Mouse (Mus musculus) kidney, embryonic 14.5 days (tissue): ENCODE measurements around the gene Mtif2. TPM values are rescaled to one million over a fixed set of nuclear protein-coding genes. Genes with fewer than 3 reads are reported as not detected.

Source experiments
- ATAC-seq: fragments of 200-750 bp; cut with Nextera tagmentation; 2 replicates; pipeline ENCODE4 v1.8.0; 2017; ENCODE audit warnings: moderate number of reproducible peaks, mild to moderate bottlenecking, moderate TSS enrichment, moderate library complexity; ENCODE audit not compliant: low FRiP score, low TSS enrichment
- H3K27ac ChIP-seq: fragments of 300-500 bp; sonication (generic); 2 replicates; pipeline ENCODE4 v1.5.1; 2014; ENCODE audit warnings: low read depth, mild to moderate bottlenecking, low read length, moderate library complexity, mixed read lengths
- H3K27me3 ChIP-seq: fragments of 300-500 bp; sonication (generic); 2 replicates; pipeline ENCODE4 v1.6.1; 2014; ENCODE audit warnings: mild to moderate bottlenecking, low read length; ENCODE audit not compliant: control insufficient read depth, insufficient read depth
- H3K36me3 ChIP-seq: fragments of 300-500 bp; sonication (generic); 2 replicates; pipeline ENCODE4 v1.6.1; 2014; ENCODE audit warnings: low read length, mixed read lengths; ENCODE audit not compliant: control insufficient read depth, insufficient read depth
- H3K4me1 ChIP-seq: fragments of 300-500 bp; sonication (generic); 2 replicates; pipeline ENCODE4 v1.6.1; 2014; ENCODE audit warnings: low read length, mixed read lengths; ENCODE audit not compliant: control insufficient read depth, insufficient read depth
- H3K4me2 ChIP-seq: fragments of 300-500 bp; sonication (generic); replicated peaks from 2 replicates; pipeline ENCODE4 v1.6.1; 2014; ENCODE audit warnings: low read depth, mild to moderate bottlenecking, low read length
- H3K4me3 ChIP-seq: fragments of 300-500 bp; sonication (generic); 2 replicates; pipeline ENCODE4 v1.5.1; 2014; ENCODE audit warnings: mild to moderate bottlenecking, low read length
- H3K9ac ChIP-seq: fragments of 300-500 bp; sonication (generic); 2 replicates; pipeline ENCODE4 v1.6.1; 2014; ENCODE audit warnings: low read depth, mild to moderate bottlenecking, low read length, moderate library complexity
- H3K9me3 ChIP-seq: fragments of 300-500 bp; sonication (generic); 2 replicates; pipeline ENCODE4 v1.6.1; 2016; ENCODE audit warnings: low read length; ENCODE audit not compliant: control insufficient read depth
- WGBS: fragments of 180-500 bp; shearing (Covaris S2); extraction: QIAGEN DNeasy Blood & Tissue Kit; methylation state at CpG from one replicate; pipeline ENCODE4 v1.1.7; 2014; 5-methylcytosine and 5-hydroxymethylcytosine counted together
- polyA plus RNA-seq: library from polyadenylated mRNA; unstranded; fragments of >200 nt; fragmentation: Nextera tagmentation; extraction: Ambion mirVana; gene quantifications from 2 replicates; pipeline ENCODE4 v1.2.1, GENCODE M21; 2014

Mtif2 gene
- polyA plus RNA-seq: 45.5 and 48.7 TPM in 2 replicates

DNA sequence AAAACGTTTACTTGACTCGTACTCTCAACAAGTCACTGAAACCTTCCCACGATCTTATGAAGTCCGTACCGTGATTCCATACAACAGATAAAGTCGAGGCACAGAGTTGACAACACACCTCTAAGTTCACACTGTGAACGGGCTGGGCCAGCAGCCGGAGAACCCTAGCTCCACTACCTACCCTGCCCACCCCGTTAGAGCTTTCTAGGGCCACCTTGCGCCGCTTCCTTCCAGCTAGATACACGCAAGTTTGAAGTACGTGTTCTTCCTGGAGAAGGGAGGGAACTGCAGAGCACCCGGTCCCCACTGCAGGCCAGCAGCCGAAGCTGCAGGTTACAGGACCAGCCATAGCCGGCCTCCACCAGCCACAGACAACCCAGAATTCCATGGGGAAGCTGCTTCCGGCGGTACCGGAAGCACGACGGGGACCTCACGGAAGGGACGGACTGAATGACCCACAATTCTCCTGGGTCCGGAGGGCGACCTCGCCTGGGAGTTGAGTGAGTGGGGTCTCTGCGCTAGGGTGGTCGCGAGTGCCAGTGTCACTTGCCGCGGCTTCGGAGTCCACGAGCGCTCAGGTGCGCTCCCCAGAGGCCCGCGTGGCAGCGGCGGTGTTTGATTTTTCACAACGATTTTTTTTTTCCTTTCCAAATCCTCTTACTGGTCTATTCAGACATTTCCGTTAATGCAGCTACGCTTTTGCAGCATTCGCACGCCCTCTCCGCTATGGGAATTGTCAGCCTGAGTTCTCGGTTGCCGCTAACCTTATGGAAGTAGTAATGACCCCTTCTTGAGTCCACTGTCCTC is at the start of gene Mtif2:
Mtif2 (plus strand) TSS at position 421 of the 807 bp plus-strand sequence.
- Histone ChIP-seq H3K9ac (peak within 1 kb of the TSS; percentile 81), H3K36me3 (peaks cover 8% of the 10 kb centered on the region; the same call in 1 of the 2 replicates), H3K27me3 (no peaks in the 10 kb centered on the region; the same call in 1 of the 2 replicates), H3K4me3 (peak within 1 kb of the TSS; percentile 77), H3K4me1 (no peaks in the 10 kb centered on the region; the same call in 1 of the 2 replicates), H3K9me3 (no peaks in the 10 kb centered on the region), H3K4me2 (peak within 1 kb of the TSS; percentile 82), H3K27ac (peak within 1 kb of the TSS; percentile 81)
- ATAC-seq: peak; percentile 99
- WGBS: 3% methylated on average over 47 of the region's 47 CpGs

DNA sequence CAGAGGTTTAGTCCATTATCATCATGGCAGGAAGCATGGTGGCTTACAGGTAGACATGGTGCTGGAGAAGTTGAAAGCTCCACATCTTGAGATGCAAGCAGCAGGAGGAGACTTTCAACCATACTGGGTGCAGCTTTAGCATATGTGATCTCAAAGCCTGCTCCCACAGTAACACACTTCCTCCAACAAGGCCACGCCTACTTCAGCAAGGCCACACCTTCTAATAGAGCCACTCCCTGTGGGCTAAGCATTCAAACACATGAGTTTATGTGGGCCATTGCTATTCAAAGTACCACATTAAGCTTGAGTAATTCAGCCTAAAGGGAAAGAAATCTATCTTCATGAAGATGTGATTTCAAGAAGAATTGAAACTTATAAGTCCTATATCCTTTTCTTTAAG is 33.1 kb upstream of the Mtif2 start:
- ATAC-seq: no peak
- Histone ChIP-seq H3K9me3 (no peaks in the 10 kb centered on the region), H3K4me1 (no peaks in the 10 kb centered on the region), H3K27me3 (no peaks in the 10 kb centered on the region), H3K4me2 (no peak overlapping the region), H3K4me3 (no peak overlapping the region), H3K27ac (no peak overlapping the region), H3K9ac (no peak overlapping the region), H3K36me3 (peaks cover 6% of the 10 kb centered on the region; the same call in 1 of the 2 replicates)
- 94% methylated on average over 1 of the region's 1 CpGs for WGBS

DNA sequence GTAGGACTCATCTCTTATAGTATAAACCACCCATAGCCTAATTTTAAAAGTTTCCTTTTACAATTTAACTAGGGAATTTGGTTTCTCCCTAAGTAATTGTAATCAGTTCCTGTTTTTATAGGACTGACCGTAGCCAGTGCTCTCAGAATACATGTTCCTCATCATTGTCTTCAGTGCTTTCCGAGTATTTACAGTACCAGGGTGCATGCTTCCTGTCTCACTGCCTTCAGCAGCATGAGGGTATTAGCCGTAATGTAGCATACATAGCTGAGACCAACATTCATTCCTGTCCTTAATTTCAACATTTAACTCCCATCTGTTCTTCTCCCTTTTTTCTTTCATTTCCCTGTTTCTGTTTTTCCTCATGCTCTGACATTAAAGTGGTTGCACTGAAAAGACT is 29.2 kb upstream of the Mtif2 start:
- H3K9ac ChIP-seq: no peak overlapping the region
- WGBS: 85% methylated on average over 3 of the region's 3 CpGs
- no peaks in the 10 kb centered on the region for H3K9me3 ChIP-seq
- H3K36me3 ChIP-seq: peaks cover 23% of the 10 kb centered on the region; the same call in 1 of the 2 replicates
- ATAC-seq: no peak
- H3K4me1 ChIP-seq: no peaks in the 10 kb centered on the region
- no peak overlapping the region for H3K4me2 ChIP-seq
- H3K27me3 ChIP-seq: no peaks in the 10 kb centered on the region
- no peak overlapping the region for H3K4me3 ChIP-seq
- H3K27ac ChIP-seq: no peak overlapping the region

DNA sequence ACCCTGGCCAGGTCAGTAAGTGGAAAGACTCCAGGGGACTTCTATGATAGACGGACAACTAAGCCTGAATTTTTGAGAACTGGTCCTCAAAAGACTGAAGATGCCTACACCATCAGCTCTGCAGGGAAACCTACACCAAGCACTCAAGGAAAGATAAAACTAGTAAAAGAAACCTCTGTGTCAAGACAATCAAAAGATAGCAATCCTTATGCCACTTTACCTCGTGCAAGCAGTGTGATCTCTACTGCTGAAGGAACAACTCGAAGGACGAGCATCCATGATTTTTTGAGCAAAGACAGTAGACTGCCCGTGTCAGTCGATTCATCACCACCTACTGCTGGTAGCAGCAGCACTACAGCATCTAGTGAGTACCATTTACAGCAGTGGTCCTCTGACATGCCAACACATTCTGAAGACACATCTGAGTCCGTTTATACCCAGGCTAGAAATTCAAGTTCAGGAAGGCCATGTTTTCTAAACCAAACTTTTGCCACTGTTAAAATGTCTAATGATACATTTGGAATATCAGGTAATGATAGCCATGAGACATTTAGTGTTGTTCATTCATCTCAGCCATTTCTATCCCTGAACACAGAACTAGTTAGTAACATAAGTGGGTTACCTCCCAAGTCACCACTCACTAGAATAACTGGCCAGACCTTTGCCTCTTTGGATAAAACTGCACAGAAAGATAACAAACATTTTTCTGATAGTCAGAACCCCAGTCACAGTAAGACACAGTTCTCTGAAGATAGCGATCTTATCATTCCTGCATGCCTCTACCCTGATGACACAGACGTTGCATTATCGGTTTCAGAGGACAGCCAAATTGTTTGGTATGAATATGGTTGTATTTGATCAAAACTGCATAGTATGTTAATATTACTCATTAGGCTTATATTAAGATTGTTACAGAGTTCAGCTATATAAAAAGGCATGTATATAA is 22.0 kb upstream of the Mtif2 start:
- no peaks in the 10 kb centered on the region for H3K4me1 ChIP-seq
- no peak for ATAC-seq
- H3K9ac ChIP-seq: no peak overlapping the region
- no peak overlapping the region for H3K4me2 ChIP-seq
- peaks cover 35% of the 10 kb centered on the region for H3K36me3 ChIP-seq
- H3K27me3 ChIP-seq: no peaks in the 10 kb centered on the region
- 91% methylated on average over 10 of the region's 10 CpGs for WGBS
- no peaks in the 10 kb centered on the region for H3K9me3 ChIP-seq
- no peak overlapping the region for H3K27ac ChIP-seq
- H3K4me3 ChIP-seq: no peak overlapping the region

DNA sequence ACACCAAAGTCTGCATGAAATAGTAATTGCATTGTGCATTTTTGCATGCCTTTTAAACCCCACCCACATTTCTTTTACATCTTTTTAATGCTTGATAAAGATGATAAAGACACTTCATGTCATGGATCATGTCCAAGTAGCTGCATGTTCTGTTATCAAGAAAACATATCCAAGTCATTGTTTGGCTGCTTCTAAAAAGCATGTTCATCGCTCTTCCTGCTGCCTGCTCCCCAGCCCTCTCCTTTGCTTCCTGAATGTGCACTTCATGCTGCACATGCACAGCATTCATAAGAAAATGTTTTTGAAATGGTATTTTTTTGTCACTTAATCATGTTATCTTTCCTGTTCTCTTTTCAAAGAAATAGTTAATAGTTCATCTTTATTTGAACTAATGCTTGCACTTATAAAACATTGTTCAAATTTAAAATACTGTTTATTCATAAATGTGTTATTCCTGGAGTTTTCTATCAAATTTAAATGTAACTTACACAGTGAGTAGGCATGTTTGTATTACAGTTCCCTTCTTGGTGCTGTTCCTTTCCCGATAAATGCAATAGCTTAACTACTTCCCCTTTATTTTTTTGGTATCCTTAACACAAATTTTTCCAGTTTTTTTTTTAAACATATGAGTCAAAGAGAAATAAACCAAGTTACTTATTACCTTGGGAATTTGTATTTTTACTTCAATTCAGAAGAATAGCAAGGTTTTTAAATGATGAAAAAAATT is 21.1 kb upstream of the Mtif2 start:
- peaks cover 30% of the 10 kb centered on the region for H3K36me3 ChIP-seq
- H3K4me2 ChIP-seq: no peak overlapping the region
- no peaks in the 10 kb centered on the region for H3K27me3 ChIP-seq
- no peak for ATAC-seq
- no peaks in the 10 kb centered on the region for H3K9me3 ChIP-seq
- H3K4me1 ChIP-seq: no peaks in the 10 kb centered on the region
- H3K27ac ChIP-seq: no peak overlapping the region
- WGBS: 96% methylated on average over 2 of the region's 2 CpGs
- no peak overlapping the region for H3K4me3 ChIP-seq
- no peak overlapping the region for H3K9ac ChIP-seq

DNA sequence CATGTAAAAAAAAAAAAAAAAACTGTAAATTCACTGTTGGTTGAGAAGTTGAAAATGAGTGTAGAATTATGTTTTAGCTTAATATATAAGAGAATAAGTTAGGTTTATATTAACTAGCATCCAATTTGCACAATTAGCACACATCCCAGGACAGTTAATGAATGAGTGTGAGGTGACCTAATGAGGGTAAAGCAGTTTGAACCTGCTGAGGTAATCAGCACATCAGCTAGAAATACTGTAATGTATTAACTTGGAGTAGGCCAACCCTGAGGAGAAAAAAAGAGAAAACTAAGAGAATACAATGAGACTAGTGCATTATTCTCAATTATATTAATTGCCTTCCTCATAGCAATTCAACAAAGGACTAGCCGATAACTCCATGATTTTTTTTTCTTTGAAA is 16.8 kb upstream of the Mtif2 start:
- 97% methylated on average over 1 of the region's 1 CpGs for WGBS
- Histone ChIP-seq H3K27me3 (no peaks in the 10 kb centered on the region), H3K27ac (no peak overlapping the region), H3K36me3 (peaks cover 27% of the 10 kb centered on the region), H3K9ac (no peak overlapping the region), H3K9me3 (no peaks in the 10 kb centered on the region), H3K4me2 (no peak overlapping the region), H3K4me1 (peaks cover 5% of the 10 kb centered on the region), H3K4me3 (no peak overlapping the region)
- no peak for ATAC-seq

DNA sequence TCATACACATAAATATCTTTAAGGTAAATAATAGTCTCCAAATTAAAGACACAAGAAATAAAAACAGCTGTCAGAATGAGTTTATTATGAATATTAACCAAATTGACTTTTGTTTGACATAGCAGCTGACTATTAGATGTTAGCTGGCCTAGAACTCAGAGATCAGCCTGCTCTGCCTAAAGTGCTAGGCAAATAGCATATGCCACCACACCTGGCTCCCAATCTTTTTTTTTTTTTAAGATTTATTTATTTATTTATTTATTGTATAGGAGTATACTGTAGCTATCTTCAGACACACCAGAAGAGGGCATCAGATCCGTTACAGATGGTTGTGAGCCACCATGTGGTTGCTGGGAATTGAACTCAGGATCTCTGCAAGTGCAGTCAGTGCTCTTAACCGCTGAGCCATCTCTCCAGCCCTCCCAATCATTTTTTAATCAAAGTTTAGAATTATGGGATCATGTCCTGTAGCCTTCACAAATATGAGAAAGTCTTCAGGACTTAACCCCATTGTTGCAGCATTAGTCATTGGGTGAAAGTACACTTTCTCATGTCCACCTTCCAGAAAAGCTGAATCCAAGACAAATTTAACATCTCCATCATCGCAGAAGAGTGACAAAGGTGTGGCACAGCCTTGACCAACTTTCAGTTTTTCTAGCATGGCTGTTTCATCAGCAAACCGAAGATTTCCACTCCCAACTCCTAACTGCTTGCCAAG is 13.2 kb upstream of the Mtif2 start:
- no peak for ATAC-seq
- Histone ChIP-seq H3K27me3 (no peaks in the 10 kb centered on the region), H3K4me1 (peaks cover 5% of the 10 kb centered on the region), H3K9me3 (no peaks in the 10 kb centered on the region), H3K4me3 (no peak overlapping the region), H3K36me3 (peaks cover 16% of the 10 kb centered on the region; the same call in 1 of the 2 replicates), H3K9ac (no peak overlapping the region), H3K4me2 (no peak overlapping the region), H3K27ac (no peak overlapping the region)
- 92% methylated on average over 4 of the region's 4 CpGs for WGBS

DNA sequence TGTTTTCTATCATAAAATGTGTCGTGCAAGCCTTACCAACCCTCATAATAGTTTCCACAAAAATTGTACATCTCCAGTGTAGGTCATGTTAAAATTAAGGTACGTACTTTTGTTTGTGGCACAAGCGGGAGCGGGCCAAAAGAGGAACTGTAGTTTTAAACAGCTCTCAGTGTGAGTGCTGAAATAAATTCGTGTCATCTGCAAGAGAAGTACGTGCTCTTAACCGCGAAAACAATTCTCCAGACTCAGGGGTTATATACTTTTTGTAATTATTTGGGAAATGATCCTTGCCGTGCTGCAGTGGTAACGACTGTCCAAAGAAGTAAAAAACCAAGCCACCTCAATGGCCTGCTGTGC is 11.9 kb upstream of the Mtif2 start:
- Histone ChIP-seq H3K27ac (peak overlapping the region; percentile 47; the same call in 1 of the 2 replicates), H3K4me3 (peak overlapping the region; percentile 68), H3K9ac (peak overlapping the region; percentile 66), H3K27me3 (no peaks in the 10 kb centered on the region), H3K9me3 (no peaks in the 10 kb centered on the region), H3K4me2 (peak overlapping the region; percentile 60), H3K36me3 (peaks cover 16% of the 10 kb centered on the region; the same call in 1 of the 2 replicates), H3K4me1 (peaks cover 5% of the 10 kb centered on the region)
- 25% methylated on average over 10 of the region's 10 CpGs for WGBS
- 0 out of 2 replicates have a peak, but pooled peaks have one; percentile 0 for ATAC-seq
